24 mouse cellular contexts compared by ENCODE assay signal in genomic region chr6:120841754-120842153, GRCm38 (mm10). TPM values are rescaled to one million over a fixed set of nuclear protein-coding genes. Genes with fewer than 3 reads are reported as not detected.
DNase-seq lines count a peak whose midpoint lies in the region; ATAC-seq and TF ChIP-seq lines count a peak whose summit lies in the region.
"Had no signal": no experiment of that assay in that cellular context is flagged by ENCODE, and none has a peak within 500 bp of the region (broad histone marks: within the 10 kb centered on the region; RNA-seq: fewer than 3 reads in every experiment).

No protein-coding gene starts in this region.

- ATAC-seq in heart, embryonic 15.5 days (replicated peaks; ENCODE audit: insufficient number of reproducible peaks, insufficient read depth, low FRiP score, low read depth) = no peak
- ATAC-seq in heart, embryonic 12.5 days (ENCODE audit: insufficient number of reproducible peaks, low FRiP score) = no peak
- ATAC-seq in erythroblast, adult 5-6 weeks (replicated peaks; ENCODE audit: low FRiP score, poor library complexity, severe bottlenecking) = peak; percentile 54
- peak; percentile 70 for ATAC-seq in liver, embryonic 16.5 days (ENCODE audit: low read depth)
- no peak for ATAC-seq in frontal cortex, adult (ENCODE audit: low TSS enrichment)
- ATAC-seq in granulocyte monocyte progenitor cell, adult 5-6 weeks (replicated peaks; ENCODE audit: poor library complexity, severe bottlenecking) = no peak
- ATAC-seq: hindbrain, postnatal 0 days; midbrain, embryonic 16.5 days had no signal

- peak overlapping the region; percentile 33 for H3K27ac ChIP-seq in heart, embryonic 15.5 days
- H3K27ac ChIP-seq in heart, embryonic 12.5 days (ENCODE audit: poor library complexity, severe bottlenecking) = no peak overlapping the region
- no peak overlapping the region for H3K27ac ChIP-seq in MEL (ENCODE audit: control insufficient read depth, low read depth, low read length)
- peak overlapping the region; percentile 1 for H3K27ac ChIP-seq in liver, embryonic 16.5 days (ENCODE audit: low read length)
- H3K27ac ChIP-seq: embryonic facial prominence, embryonic 13.5 days; forebrain, embryonic 10.5 days; hindbrain, postnatal 0 days; limb, embryonic 15.5 days had no signal

- H3K4me2 ChIP-seq in heart, embryonic 15.5 days = no peak overlapping the region
- H3K4me2 ChIP-seq in heart, embryonic 12.5 days = no peak overlapping the region
- peak overlapping the region; percentile 32 for H3K4me2 ChIP-seq in liver, embryonic 16.5 days (ENCODE audit: low read depth, low read length)
- H3K4me2 ChIP-seq: embryonic facial prominence, embryonic 13.5 days; limb, embryonic 15.5 days had no signal

- H3K4me3 ChIP-seq in heart, embryonic 15.5 days = no peak overlapping the region
- no peak overlapping the region for H3K4me3 ChIP-seq in heart, embryonic 12.5 days
- H3K4me3 ChIP-seq in MEL (ENCODE audit: control insufficient read depth in 1 of 2, insufficient read depth in 1 of 2, low read depth in 2 of 2, low read length in 2 of 2) = peak overlapping the region in 1 of 2 experiments; percentile 15; a peak in 1 of 4 replicates
- H3K4me3 ChIP-seq in liver, embryonic 16.5 days (ENCODE audit: low read depth, low read length) = no peak overlapping the region
- H3K4me3 ChIP-seq: embryonic facial prominence, embryonic 13.5 days; forebrain, embryonic 10.5 days; limb, embryonic 15.5 days; megakaryocyte, embryonic 14.5 days had no signal

- TF ChIP-seq EP300 in MEL (IDR thresholded peaks at IDR 0.05; ENCODE audit: low read depth in 1 of 2, low read length in 2 of 2) = peak; percentile 53 to 84

- no peak for TF ChIP-seq RAD21 in MEL (IDR thresholded peaks at IDR 0.05; ENCODE audit: low read depth, low read length)

- H3K79me2 ChIP-seq in MEL (ENCODE audit: control insufficient read depth, insufficient read depth, low read length, poor library complexity) = peaks cover 75% of the 10 kb centered on the region

- H3K9ac ChIP-seq in heart, embryonic 15.5 days = no peak overlapping the region
- H3K9ac ChIP-seq in heart, embryonic 12.5 days = no peak overlapping the region
- H3K9ac ChIP-seq in MEL (ENCODE audit: control insufficient read depth, low read depth, low read length, poor library complexity, severe bottlenecking) = no peak overlapping the region
- H3K9ac ChIP-seq in liver, embryonic 16.5 days (ENCODE audit: low read depth, low read length) = 0 out of 2 replicates have a peak overlapping the region, but pooled peaks have one; percentile 5
- H3K9ac ChIP-seq: embryonic facial prominence, embryonic 13.5 days; limb, embryonic 15.5 days had no signal

- TF ChIP-seq POLR2A in MEL (IDR thresholded peaks at IDR 0.05; ENCODE audit: control insufficient read depth in 1 of 2, insufficient read depth in 1 of 2, low read depth in 1 of 2, low read length in 2 of 2, poor library complexity in 1 of 2) = no peak

- H3K27me3 ChIP-seq in heart, embryonic 15.5 days = no peaks in the 10 kb centered on the region
- H3K27me3 ChIP-seq in heart, embryonic 12.5 days (replicated peaks) = no peaks in the 10 kb centered on the region
- no peaks in the 10 kb centered on the region for H3K27me3 ChIP-seq in MEL (ENCODE audit: control insufficient read depth in 1 of 2, insufficient read depth in 2 of 2, low read length in 2 of 2)
- no peaks in the 10 kb centered on the region for H3K27me3 ChIP-seq in liver, embryonic 16.5 days (ENCODE audit: control insufficient read depth, insufficient read depth, low read depth, low read length)
- H3K27me3 ChIP-seq: embryonic facial prominence, embryonic 13.5 days; limb, embryonic 15.5 days; megakaryocyte, embryonic 14.5 days had no signal

- 52% methylated on average over 5 of the region's 5 CpGs for WGBS in heart, embryonic 15.5 days
- 64% methylated on average over 5 of the region's 5 CpGs for WGBS in heart, embryonic 12.5 days
- 41% methylated on average over 5 of the region's 5 CpGs for WGBS in liver, embryonic 16.5 days (ENCODE audit: insufficient replicate concordance)

- H3K36me3 ChIP-seq in heart, embryonic 15.5 days = peaks cover 3% of the 10 kb centered on the region; the same call in 1 of the 2 replicates
- peaks cover 7% of the 10 kb centered on the region for H3K36me3 ChIP-seq in heart, embryonic 12.5 days
- H3K36me3 ChIP-seq in MEL (ENCODE audit: control insufficient read depth in 1 of 2, insufficient read depth in 2 of 2, low read length in 2 of 2) = peaks cover 16 to 33% of the 10 kb centered on the region in 2 experiments
- peaks cover 6% of the 10 kb centered on the region; the same call in 1 of the 2 replicates for H3K36me3 ChIP-seq in liver, embryonic 16.5 days (ENCODE audit: control insufficient read depth, insufficient read depth)
- H3K36me3 ChIP-seq: limb, embryonic 15.5 days had no signal

- TF ChIP-seq CTCF in MEL (IDR thresholded peaks at IDR 0.05 in 2 of 3, conservative IDR thresholded peaks at IDR 0.05 in 1 of 3; ENCODE audit: control insufficient read depth in 1 of 3, insufficient read depth in 1 of 3, low read depth in 2 of 3, low read length in 3 of 3, poor library complexity in 1 of 3, severe bottlenecking in 1 of 3) = no peak

- 0 out of 2 replicates have a peak, but pooled peaks cover 2% of the 10 kb centered on the region for H3K9me3 ChIP-seq in heart, embryonic 15.5 days (replicated peaks)
- no peaks in the 10 kb centered on the region for H3K9me3 ChIP-seq in heart, embryonic 12.5 days (replicated peaks)
- no peaks in the 10 kb centered on the region for H3K9me3 ChIP-seq in MEL (replicated peaks; ENCODE audit: insufficient read depth, low read length)
- no peaks in the 10 kb centered on the region for H3K9me3 ChIP-seq in liver, embryonic 16.5 days (replicated peaks; ENCODE audit: control insufficient read depth, low read length)
- H3K9me3 ChIP-seq: embryonic facial prominence, embryonic 13.5 days; limb, embryonic 15.5 days; megakaryocyte, embryonic 14.5 days had no signal

- peaks cover 14% of the 10 kb centered on the region for H3K4me1 ChIP-seq in heart, embryonic 15.5 days (replicated peaks)
- H3K4me1 ChIP-seq in heart, embryonic 12.5 days (replicated peaks) = peaks cover 17% of the 10 kb centered on the region
- H3K4me1 ChIP-seq in MEL (ENCODE audit: control insufficient read depth in 1 of 2, insufficient read depth in 2 of 2, low read length in 2 of 2) = peaks cover 17% of the 10 kb centered on the region in 2 experiments
- peaks cover 29% of the 10 kb centered on the region for H3K4me1 ChIP-seq in liver, embryonic 16.5 days (ENCODE audit: control insufficient read depth, low read depth, low read length)

- no peak for DNase-seq in MEL (ENCODE audit: low read depth, low spot score)
- no peak for DNase-seq in neural tube, embryonic 10.5 days (ENCODE audit: extremely low spot score, low spot score)
- DNase-seq: adrenal gland, adult 2 months; B cell, adult 2 months; cerebellum, adult 2 months; gastrocnemius, postnatal 14 days; heart, postnatal 4 days; kidney, adult 8-10 months; kidney, postnatal 25 days; lung, postnatal 10 days; right cerebral cortex, adult 18-20 months; thymus, adult 18-20 months had no signal

TF ChIP-seq in MEL, 35 proteins besides CTCF, POLR2A, EP300 and RAD21 (continues in another document):
- TF ChIP-seq RCOR1 (IDR thresholded peaks at IDR 0.05; ENCODE audit: low read depth, low read length) (0 out of 2 replicates have a peak, but pooled peaks have one; percentile 36), ZKSCAN1 (IDR thresholded peaks at IDR 0.05; ENCODE audit: low read depth, low read length) (no peak), USF1 (IDR thresholded peaks at IDR 0.05; ENCODE audit: low read depth, low read length) (no peak), ETS1 (IDR thresholded peaks at IDR 0.05; ENCODE audit: low read depth, low read length) (peak; percentile 67), BHLHE40 (IDR thresholded peaks at IDR 0.05; ENCODE audit: borderline replicate concordance, low read depth, low read length) (no peak), USF2 (IDR thresholded peaks at IDR 0.05; ENCODE audit: borderline replicate concordance in 1 of 2, insufficient read depth in 1 of 2, low read depth in 1 of 2, low read length in 2 of 2) (no peak), ZNF384 (IDR thresholded peaks at IDR 0.05; ENCODE audit: low read depth, low read length) (no peak), MXI1 (IDR thresholded peaks at IDR 0.05; ENCODE audit: low read depth, low read length) (0 out of 2 replicates have a peak, but pooled peaks have one; percentile 44), GATA1 (IDR thresholded peaks at IDR 0.05; ENCODE audit: low read depth, low read length) (peak; percentile 40; the same call in 1 of the 2 replicates), E2F4 (IDR thresholded peaks at IDR 0.05; ENCODE audit: borderline replicate concordance, low read depth, low read length) (no peak), TCF12 (IDR thresholded peaks at IDR 0.05; ENCODE audit: low read depth, low read length) (peak; percentile 68; the same call in 1 of the 2 replicates)

RNA-seq across cellular contexts. Expression of gene Bcl2l13, which starts 5.7 kb away (rescaled TPM):
- 25.9 and 29.5 TPM in 2 replicates for polyA plus RNA-seq in heart, embryonic 15.5 days (2015; fragmentation: Nextera tagmentation; extraction: Ambion mirVana)
- 32.3 and 34.1 TPM in 2 replicates for polyA plus RNA-seq in heart, embryonic 12.5 days (2016; fragmentation: Nextera tagmentation; extraction: Ambion mirVana)
- 48.0 and 49.9 TPM in 2 replicates for total RNA-seq in MEL (2012; rRNA removed)
- 10 to 100 TPM in 1 of 2 experiments, not detected in 1; 43.7 TPM for polyA plus RNA-seq in MEL (2012; ENCODE audit: insufficient read depth in 1 of 2, insufficient read length in 2 of 2, low read depth in 1 of 2, low replicate concordance in 2 of 2, missing spikeins in 1 of 2)
- total RNA-seq in erythroblast, adult 5-6 weeks (2015; ENCODE audit: low replicate concordance) = 20.9 and 27.0 TPM in 2 replicates
- 38.6 and 38.7 TPM in 2 replicates for total RNA-seq in erythroblast, adult 5-6 weeks (2017; ENCODE audit: low replicate concordance)
- polyA plus RNA-seq in liver, embryonic 16.5 days (2015; fragmentation: Nextera tagmentation; extraction: Ambion mirVana) = 34.7 and 35.7 TPM in 2 replicates
- total RNA-seq in granulocyte monocyte progenitor cell, adult 5-6 weeks (2014; fragmentation: Nextera tagmentation) = 27.9 and 36.8 TPM in 2 replicates
- total RNA-seq in granulocyte monocyte progenitor cell, adult 5-6 weeks (2017) = 18.7 and 27.6 TPM in 2 replicates

RNA-seq across cellular contexts. Expression of gene Atp6v1e1, which starts 19.2 kb away (rescaled TPM):
- 118 and 130 TPM in 2 replicates for polyA plus RNA-seq in heart, embryonic 15.5 days (2015; fragmentation: Nextera tagmentation; extraction: Ambion mirVana)
- 144 and 145 TPM in 2 replicates for polyA plus RNA-seq in heart, embryonic 12.5 days (2016; fragmentation: Nextera tagmentation; extraction: Ambion mirVana)
- total RNA-seq in MEL (2012; rRNA removed) = 100 and 123 TPM in 2 replicates
- polyA plus RNA-seq in MEL (2012; ENCODE audit: insufficient read depth in 1 of 2, insufficient read length in 2 of 2, low read depth in 1 of 2, low replicate concordance in 2 of 2, missing spikeins in 1 of 2) = 100 to 1,000 TPM in 1 of 2 experiments, not detected in 1; 129 TPM
- 131 and 140 TPM in 2 replicates for total RNA-seq in erythroblast, adult 5-6 weeks (2015; ENCODE audit: low replicate concordance)
- 234 and 332 TPM in 2 replicates for total RNA-seq in erythroblast, adult 5-6 weeks (2017; ENCODE audit: low replicate concordance)
- polyA plus RNA-seq in liver, embryonic 16.5 days (2015; fragmentation: Nextera tagmentation; extraction: Ambion mirVana) = 171 and 172 TPM in 2 replicates
- total RNA-seq in granulocyte monocyte progenitor cell, adult 5-6 weeks (2014; fragmentation: Nextera tagmentation) = 118 and 138 TPM in 2 replicates
- total RNA-seq in granulocyte monocyte progenitor cell, adult 5-6 weeks (2017) = 128 and 131 TPM in 2 replicates

Comparison
In these comparisons a context has a peak if more than half of its experiments do, and no peak if none do; other contexts are left out.
1. H3K27ac ChIP-seq: peak in heart, embryonic 15.5 days (single experiment) and liver, embryonic 16.5 days (single experiment); none in heart, embryonic 12.5 days (single experiment) and MEL (single experiment).
2. ATAC-seq: peak in erythroblast, adult 5-6 weeks (single experiment) and liver, embryonic 16.5 days (single experiment); none in heart, embryonic 15.5 days (single experiment), heart, embryonic 12.5 days (single experiment), frontal cortex, adult (single experiment) and granulocyte monocyte progenitor cell, adult 5-6 weeks (single experiment).